Mouse (Mus musculus): ENCODE measurements at regions not wholly inside any gene's neighbourhood (a gene's known extent, or its start where the extent isn't known, plus 50 kb on each side); places are given as distances from the start of the nearest gene placed in this dataset.

- WGBS, result 89% methylated on average over 11 of the region's 11 CpGs
- Histone ChIP-seq H3K27me3 (no peaks in the 10 kb centered on the region), H3K9ac (replicated peaks) (no peak overlapping the region), H3K4me1 (replicated peaks) (no peaks in the 10 kb centered on the region), H3K4me2 (no peak overlapping the region), H3K27ac (no peak overlapping the region), H3K36me3 (no peaks in the 10 kb centered on the region), H3K4me3 (replicated peaks) (no peak overlapping the region), H3K9me3 (no peaks in the 10 kb centered on the region)
- no peak for ATAC-seq (ENCODE audit: insufficient number of reproducible peaks, insufficient read depth, low FRiP score, low TSS enrichment, low read depth)
These were observed 95.2 kb downstream of the Otud1 start for GRCm38 (mm10) chr2:19752753-19753152.

GRCm38 (mm10) chr2:19753479-19753878, 95.9 kb downstream of the Otud1 start:
- no peaks in the 10 kb centered on the region for H3K9me3 ChIP-seq
- H3K9ac ChIP-seq (replicated peaks), result no peak overlapping the region
- no peaks in the 10 kb centered on the region for H3K4me1 ChIP-seq (replicated peaks)
- no peak overlapping the region for H3K4me2 ChIP-seq
- no peaks in the 10 kb centered on the region for H3K27me3 ChIP-seq
- no peak overlapping the region for H3K27ac ChIP-seq
- no peak for ATAC-seq (ENCODE audit: insufficient number of reproducible peaks, insufficient read depth, low FRiP score, low TSS enrichment, low read depth)
- H3K36me3 ChIP-seq, result no peaks in the 10 kb centered on the region
- H3K4me3 ChIP-seq (replicated peaks), result no peak overlapping the region

- Histone ChIP-seq H3K9ac (replicated peaks) (no peak overlapping the region), H3K4me2 (no peak overlapping the region), H3K4me1 (replicated peaks) (no peaks in the 10 kb centered on the region), H3K4me3 (replicated peaks) (no peak overlapping the region), H3K27me3 (no peaks in the 10 kb centered on the region), H3K36me3 (no peaks in the 10 kb centered on the region), H3K27ac (no peak overlapping the region), H3K9me3 (no peaks in the 10 kb centered on the region)
- WGBS, result 75% methylated on average over 4 of the region's 4 CpGs
- no peak for ATAC-seq (ENCODE audit: insufficient number of reproducible peaks, insufficient read depth, low FRiP score, low TSS enrichment, low read depth)
These were observed 100.4 kb downstream of the Otud1 start for GRCm38 (mm10) chr2:19757910-19758309.

GRCm38 (mm10) chr2:19759169-19759568, 101.6 kb downstream of the Otud1 start:
- Histone ChIP-seq H3K27me3 (no peaks in the 10 kb centered on the region), H3K36me3 (no peaks in the 10 kb centered on the region), H3K9ac (replicated peaks) (no peak overlapping the region), H3K4me3 (replicated peaks) (no peak overlapping the region), H3K4me2 (no peak overlapping the region), H3K4me1 (replicated peaks) (no peaks in the 10 kb centered on the region), H3K9me3 (no peaks in the 10 kb centered on the region), H3K27ac (no peak overlapping the region)
- no peak for ATAC-seq (ENCODE audit: insufficient number of reproducible peaks, insufficient read depth, low FRiP score, low TSS enrichment, low read depth)
- WGBS, result 35% methylated on average over 2 of the region's 2 CpGs

GRCm38 (mm10) chr2:19759577-19759976, 102.0 kb downstream of the Otud1 start:
- Histone ChIP-seq H3K4me2 (no peak overlapping the region), H3K27me3 (no peaks in the 10 kb centered on the region), H3K27ac (no peak overlapping the region), H3K9ac (replicated peaks) (no peak overlapping the region), H3K36me3 (no peaks in the 10 kb centered on the region), H3K4me1 (replicated peaks) (no peaks in the 10 kb centered on the region), H3K9me3 (no peaks in the 10 kb centered on the region), H3K4me3 (replicated peaks) (no peak overlapping the region)
- ATAC-seq (ENCODE audit: insufficient number of reproducible peaks, insufficient read depth, low FRiP score, low TSS enrichment, low read depth), result no peak
- 83% methylated on average over 5 of the region's 6 CpGs for WGBS

- no peaks in the 10 kb centered on the region for H3K36me3 ChIP-seq
- H3K4me3 ChIP-seq (replicated peaks), result no peak overlapping the region
- H3K4me2 ChIP-seq, result no peak overlapping the region
- no peak overlapping the region for H3K9ac ChIP-seq (replicated peaks)
- no peak for ATAC-seq (ENCODE audit: insufficient number of reproducible peaks, insufficient read depth, low FRiP score, low TSS enrichment, low read depth)
- no peaks in the 10 kb centered on the region for H3K4me1 ChIP-seq (replicated peaks)
- no peak overlapping the region for H3K27ac ChIP-seq
- no peaks in the 10 kb centered on the region for H3K27me3 ChIP-seq
- H3K9me3 ChIP-seq, result no peaks in the 10 kb centered on the region
- 72% methylated on average over 3 of the region's 3 CpGs for WGBS
These were observed 105.4 kb downstream of the Otud1 start for GRCm38 (mm10) chr2:19762996-19763395.

GRCm38 (mm10) chr2:19784913-19785312, 124.7 kb upstream of the Etl4 start:
- H3K36me3 ChIP-seq, result no peaks in the 10 kb centered on the region
- H3K4me2 ChIP-seq, result no peak overlapping the region
- H3K27me3 ChIP-seq, result no peaks in the 10 kb centered on the region
- H3K4me3 ChIP-seq (replicated peaks), result no peak overlapping the region
- H3K27ac ChIP-seq, result no peak overlapping the region
- no peak overlapping the region for H3K9ac ChIP-seq (replicated peaks)
- ATAC-seq (ENCODE audit: insufficient number of reproducible peaks, insufficient read depth, low FRiP score, low TSS enrichment, low read depth), result no peak
- no peaks in the 10 kb centered on the region for H3K4me1 ChIP-seq (replicated peaks)
- H3K9me3 ChIP-seq, result no peaks in the 10 kb centered on the region
- 88% methylated on average over 2 of the region's 2 CpGs for WGBS

GRCm38 (mm10) chr2:19785663-19786260, 123.8 kb upstream of the Etl4 start:
- 79% methylated on average over 6 of the region's 6 CpGs for WGBS
- Histone ChIP-seq H3K4me1 (replicated peaks) (no peaks in the 10 kb centered on the region), H3K4me2 (no peak overlapping the region), H3K27ac (no peak overlapping the region), H3K27me3 (no peaks in the 10 kb centered on the region), H3K9me3 (no peaks in the 10 kb centered on the region), H3K4me3 (replicated peaks) (no peak overlapping the region), H3K9ac (replicated peaks) (no peak overlapping the region), H3K36me3 (no peaks in the 10 kb centered on the region)
- no peak for ATAC-seq (ENCODE audit: insufficient number of reproducible peaks, insufficient read depth, low FRiP score, low TSS enrichment, low read depth)

- Histone ChIP-seq H3K27me3 (no peaks in the 10 kb centered on the region), H3K4me3 (replicated peaks) (no peak overlapping the region), H3K4me1 (replicated peaks) (peaks cover 4% of the 10 kb centered on the region), H3K9me3 (no peaks in the 10 kb centered on the region), H3K4me2 (no peak overlapping the region), H3K27ac (no peak overlapping the region), H3K9ac (replicated peaks) (no peak overlapping the region), H3K36me3 (no peaks in the 10 kb centered on the region)
- 75% methylated on average over 6 of the region's 6 CpGs for WGBS
- ATAC-seq (ENCODE audit: insufficient number of reproducible peaks, insufficient read depth, low FRiP score, low TSS enrichment, low read depth), result no peak
These were observed 117.4 kb upstream of the Etl4 start for GRCm38 (mm10) chr2:19792177-19792576.

GRCm38 (mm10) chr2:19796790-19797189, 112.8 kb upstream of the Etl4 start:
- ATAC-seq (ENCODE audit: insufficient number of reproducible peaks, insufficient read depth, low FRiP score, low TSS enrichment, low read depth), result no peak
- H3K4me1 ChIP-seq (replicated peaks), result peaks cover 4% of the 10 kb centered on the region
- no peaks in the 10 kb centered on the region for H3K9me3 ChIP-seq
- H3K4me2 ChIP-seq, result no peak overlapping the region
- H3K4me3 ChIP-seq (replicated peaks), result no peak overlapping the region
- no peaks in the 10 kb centered on the region for H3K27me3 ChIP-seq
- 49% methylated on average over 2 of the region's 2 CpGs for WGBS
- no peak overlapping the region for H3K27ac ChIP-seq
- H3K36me3 ChIP-seq, result no peaks in the 10 kb centered on the region
- no peak overlapping the region for H3K9ac ChIP-seq (replicated peaks)
